Mouse (Mus musculus): ENCODE measurements at regions not wholly inside any gene's neighbourhood (a gene's known extent, or its start where the extent isn't known, plus 50 kb on each side); places are given as distances from the start of the nearest gene placed in this dataset.

DNA sequence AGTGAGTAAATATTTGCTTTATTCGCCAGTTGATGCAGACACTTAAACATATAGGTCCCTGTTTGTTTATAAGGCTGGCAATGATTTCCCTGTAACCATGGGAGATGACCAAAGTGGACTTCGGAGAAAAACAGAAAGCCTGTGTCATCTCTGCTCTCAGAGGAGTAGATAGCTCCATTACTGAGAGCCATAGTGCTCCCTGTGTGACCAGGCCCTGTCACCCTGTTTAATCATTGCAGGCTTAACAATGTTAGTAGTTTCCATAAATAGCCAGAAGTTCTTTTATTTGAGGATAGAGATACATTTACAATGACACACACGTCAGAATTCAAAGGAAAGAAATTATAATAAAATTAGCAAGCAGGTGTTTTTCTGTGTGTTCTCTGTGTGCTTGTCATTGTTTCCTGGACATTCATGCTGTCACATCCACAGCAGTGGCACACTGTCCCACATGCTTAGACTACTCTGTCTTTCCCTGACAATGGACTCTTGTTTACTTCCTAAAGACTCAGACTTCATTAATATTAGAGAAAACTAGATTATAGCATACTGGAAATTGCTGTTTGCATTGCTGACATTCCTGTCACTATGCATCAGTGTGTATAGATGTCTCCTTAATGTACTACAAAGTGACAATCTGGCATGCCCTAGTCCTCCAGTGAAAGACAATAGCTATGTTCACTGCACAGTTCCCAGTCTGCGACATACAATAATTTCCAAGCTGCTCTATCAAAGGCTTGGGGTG, 115.8 kb upstream of the Tent5a start:
- H3K4me3 ChIP-seq (ENCODE audit: extremely low read depth, insufficient read depth, insufficient read length), result no peak overlapping the region
- no peaks in the 10 kb centered on the region for H3K36me3 ChIP-seq (ENCODE audit: control insufficient read depth, insufficient read depth, low read length)
- TF ChIP-seq POLR2A (IDR thresholded peaks at IDR 0.05; ENCODE audit: low read depth, low read length) (no peak), CTCF (IDR thresholded peaks at IDR 0.05; ENCODE audit: extremely low read depth, insufficient read depth, insufficient read length, insufficient replicate concordance) (no peak)
- H3K4me1 ChIP-seq (ENCODE audit: control insufficient read depth, insufficient read depth, insufficient read length), result no peaks in the 10 kb centered on the region
- WGBS, result 82% methylated on average over 4 of the region's 4 CpGs
- no peaks in the 10 kb centered on the region for H3K27me3 ChIP-seq (ENCODE audit: control insufficient read depth, insufficient read depth, low read length)
- DNase-seq (ENCODE audit: low read depth in 1 of 2, low spot score in 2 of 2), result no peak
- no peak overlapping the region for H3K27ac ChIP-seq (ENCODE audit: insufficient read depth, low read length)

DNA sequence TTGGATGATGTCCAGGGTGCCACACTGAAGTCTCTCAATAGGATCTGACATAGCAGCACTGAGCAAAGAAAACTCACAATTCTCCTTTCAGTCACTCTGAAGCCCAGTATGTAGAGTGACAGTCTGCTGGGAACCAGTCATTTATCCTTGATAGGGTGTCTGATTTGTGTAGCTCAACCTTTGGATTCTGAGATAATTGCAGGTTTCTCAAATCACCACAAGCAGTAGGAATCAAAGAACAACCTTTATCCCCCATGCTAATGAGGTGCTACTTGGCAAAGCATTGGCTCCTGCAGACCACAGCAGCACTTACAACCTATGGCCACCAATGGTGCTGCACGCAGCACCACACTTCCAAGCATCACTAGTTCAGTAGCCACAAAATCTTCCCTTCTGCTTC, 112.5 kb upstream of the Tent5a start:
- Histone ChIP-seq H3K36me3 (ENCODE audit: control insufficient read depth, insufficient read depth, low read length) (no peaks in the 10 kb centered on the region), H3K27ac (ENCODE audit: insufficient read depth, low read length) (no peak overlapping the region), H3K4me3 (ENCODE audit: extremely low read depth, insufficient read depth, insufficient read length) (no peak overlapping the region), H3K4me1 (ENCODE audit: control insufficient read depth, insufficient read depth, insufficient read length) (no peaks in the 10 kb centered on the region), H3K27me3 (ENCODE audit: control insufficient read depth, insufficient read depth, low read length) (no peaks in the 10 kb centered on the region)
- WGBS, result 80% methylated on average over 1 of the region's 1 CpGs
- DNase-seq (ENCODE audit: low read depth in 1 of 2, low spot score in 2 of 2), result no peak
- no peak for TF ChIP-seq CTCF (IDR thresholded peaks at IDR 0.05; ENCODE audit: extremely low read depth, insufficient read depth, insufficient read length, insufficient replicate concordance)
- no peak for TF ChIP-seq POLR2A (IDR thresholded peaks at IDR 0.05; ENCODE audit: low read depth, low read length)

DNA sequence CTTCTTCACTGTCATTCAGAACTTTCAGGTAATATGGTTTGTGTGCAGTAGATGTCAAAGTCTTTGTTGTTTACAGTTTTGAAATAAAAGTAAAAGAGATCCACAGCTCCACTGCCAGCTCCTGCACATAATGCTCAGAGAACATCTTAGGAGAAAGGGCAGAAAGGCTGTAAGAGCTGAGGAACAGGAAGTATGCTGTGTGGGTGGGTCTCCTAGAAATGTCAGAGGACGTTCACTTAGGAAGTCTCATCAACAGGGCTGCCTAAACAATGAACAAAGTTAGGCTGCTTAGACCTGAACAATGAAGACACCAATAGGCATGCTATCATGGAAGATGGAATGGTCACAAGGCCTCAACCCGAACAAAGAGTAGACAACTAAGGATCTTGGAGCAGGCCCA, 105.1 kb upstream of the Tent5a start:
- TF ChIP-seq POLR2A (IDR thresholded peaks at IDR 0.05; ENCODE audit: low read depth, low read length) (no peak), CTCF (IDR thresholded peaks at IDR 0.05; ENCODE audit: extremely low read depth, insufficient read depth, insufficient read length, insufficient replicate concordance) (no peak)
- Histone ChIP-seq H3K4me1 (ENCODE audit: control insufficient read depth, insufficient read depth, insufficient read length) (no peaks in the 10 kb centered on the region), H3K27me3 (ENCODE audit: control insufficient read depth, insufficient read depth, low read length) (no peaks in the 10 kb centered on the region), H3K4me3 (ENCODE audit: extremely low read depth, insufficient read depth, insufficient read length) (no peak overlapping the region), H3K36me3 (ENCODE audit: control insufficient read depth, insufficient read depth, low read length) (no peaks in the 10 kb centered on the region), H3K27ac (ENCODE audit: insufficient read depth, low read length) (no peak overlapping the region)
- DNase-seq (ENCODE audit: low read depth in 1 of 2, low spot score in 2 of 2), result no peak
- 53% methylated on average over 2 of the region's 2 CpGs for WGBS

DNA sequence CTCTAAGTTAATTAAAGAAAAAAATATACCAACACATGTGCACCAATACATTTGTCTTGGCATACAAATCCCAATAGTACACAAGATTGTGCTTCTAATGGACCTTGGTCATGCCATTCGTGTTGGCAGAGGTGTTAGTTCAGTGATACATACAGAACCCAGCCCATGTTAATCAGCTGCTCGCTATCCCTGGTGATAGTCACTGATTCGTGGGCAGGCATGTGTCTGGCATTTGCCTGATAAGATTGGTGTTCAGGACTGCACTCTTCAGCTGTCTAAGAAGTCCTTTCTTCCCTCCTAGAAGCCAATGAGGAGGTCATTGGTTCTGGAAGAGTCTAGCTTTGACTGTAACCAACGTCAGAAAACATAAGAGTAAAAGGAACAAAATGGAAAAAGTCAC, 99.7 kb upstream of the Tent5a start:
- H3K27me3 ChIP-seq (ENCODE audit: control insufficient read depth, insufficient read depth, low read length), result no peaks in the 10 kb centered on the region
- H3K4me1 ChIP-seq (ENCODE audit: control insufficient read depth, insufficient read depth, insufficient read length), result no peaks in the 10 kb centered on the region
- TF ChIP-seq POLR2A (IDR thresholded peaks at IDR 0.05; ENCODE audit: low read depth, low read length), result no peak
- TF ChIP-seq CTCF (IDR thresholded peaks at IDR 0.05; ENCODE audit: extremely low read depth, insufficient read depth, insufficient read length, insufficient replicate concordance), result no peak
- 76% methylated on average over 4 of the region's 4 CpGs for WGBS
- no peak overlapping the region for H3K4me3 ChIP-seq (ENCODE audit: extremely low read depth, insufficient read depth, insufficient read length)
- no peak for DNase-seq (ENCODE audit: low read depth in 1 of 2, low spot score in 2 of 2)
- no peak overlapping the region for H3K27ac ChIP-seq (ENCODE audit: insufficient read depth, low read length)
- no peaks in the 10 kb centered on the region for H3K36me3 ChIP-seq (ENCODE audit: control insufficient read depth, insufficient read depth, low read length)

DNA sequence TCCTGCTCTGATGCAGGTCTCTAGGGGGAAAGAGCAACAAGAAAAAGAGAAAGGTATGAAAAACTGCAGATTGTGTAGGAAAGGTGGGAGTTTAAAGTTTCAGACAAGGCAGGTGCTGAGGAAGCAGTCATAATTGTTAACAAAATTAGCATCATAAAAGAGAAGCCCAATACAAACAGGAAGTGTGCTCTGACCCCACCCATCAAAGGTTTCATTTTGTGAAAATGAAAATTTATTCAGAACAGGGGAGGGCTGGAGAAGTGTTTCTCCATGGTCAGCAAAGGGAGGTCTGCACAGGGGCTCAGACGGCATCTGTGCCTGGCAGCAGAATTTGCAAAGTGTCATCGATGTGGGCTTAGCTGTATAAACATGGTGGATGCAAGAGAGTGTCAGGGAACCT, 96.8 kb upstream of the Tent5a start:
- H3K27ac ChIP-seq (ENCODE audit: insufficient read depth, low read length), result no peak overlapping the region
- H3K27me3 ChIP-seq (ENCODE audit: control insufficient read depth, insufficient read depth, low read length), result no peaks in the 10 kb centered on the region
- no peaks in the 10 kb centered on the region for H3K36me3 ChIP-seq (ENCODE audit: control insufficient read depth, insufficient read depth, low read length)
- H3K4me3 ChIP-seq (ENCODE audit: extremely low read depth, insufficient read depth, insufficient read length), result no peak overlapping the region
- DNase-seq (ENCODE audit: low read depth in 1 of 2, low spot score in 2 of 2), result no peak
- 87% methylated on average over 2 of the region's 2 CpGs for WGBS
- TF ChIP-seq CTCF (IDR thresholded peaks at IDR 0.05; ENCODE audit: extremely low read depth, insufficient read depth, insufficient read length, insufficient replicate concordance), result no peak
- no peak for TF ChIP-seq POLR2A (IDR thresholded peaks at IDR 0.05; ENCODE audit: low read depth, low read length)
- H3K4me1 ChIP-seq (ENCODE audit: control insufficient read depth, insufficient read depth, insufficient read length), result no peaks in the 10 kb centered on the region

DNA sequence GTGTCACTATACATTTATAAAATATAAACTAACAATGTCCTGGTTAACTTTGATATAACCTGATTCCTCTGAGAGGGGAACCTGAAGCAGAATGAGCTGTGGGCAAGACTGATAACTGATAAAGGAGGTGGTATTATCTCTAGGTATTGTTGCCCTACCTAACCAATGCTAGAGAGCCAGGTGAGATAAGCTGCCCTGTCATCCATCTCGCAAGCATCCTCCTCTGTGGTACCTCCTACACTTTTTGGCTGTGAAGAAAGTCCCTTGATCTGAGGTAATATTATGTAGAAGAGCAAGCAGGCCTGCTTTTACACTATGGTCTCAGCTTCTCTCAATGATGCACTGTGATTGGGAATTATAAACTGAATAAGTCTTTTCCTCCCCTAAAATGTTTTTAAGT, 87.2 kb upstream of the Tent5a start:
- DNase-seq (ENCODE audit: low read depth in 1 of 2, low spot score in 2 of 2), result no peak
- Histone ChIP-seq H3K27ac (ENCODE audit: insufficient read depth, low read length) (no peak overlapping the region), H3K4me1 (ENCODE audit: control insufficient read depth, insufficient read depth, insufficient read length) (no peaks in the 10 kb centered on the region), H3K36me3 (ENCODE audit: control insufficient read depth, insufficient read depth, low read length) (no peaks in the 10 kb centered on the region), H3K27me3 (ENCODE audit: control insufficient read depth, insufficient read depth, low read length) (no peaks in the 10 kb centered on the region), H3K4me3 (ENCODE audit: extremely low read depth, insufficient read depth, insufficient read length) (no peak overlapping the region)
- 83% methylated on average over 1 of the region's 1 CpGs for WGBS
- no peak for TF ChIP-seq CTCF (IDR thresholded peaks at IDR 0.05; ENCODE audit: extremely low read depth, insufficient read depth, insufficient read length, insufficient replicate concordance)
- TF ChIP-seq POLR2A (IDR thresholded peaks at IDR 0.05; ENCODE audit: low read depth, low read length), result no peak

DNA sequence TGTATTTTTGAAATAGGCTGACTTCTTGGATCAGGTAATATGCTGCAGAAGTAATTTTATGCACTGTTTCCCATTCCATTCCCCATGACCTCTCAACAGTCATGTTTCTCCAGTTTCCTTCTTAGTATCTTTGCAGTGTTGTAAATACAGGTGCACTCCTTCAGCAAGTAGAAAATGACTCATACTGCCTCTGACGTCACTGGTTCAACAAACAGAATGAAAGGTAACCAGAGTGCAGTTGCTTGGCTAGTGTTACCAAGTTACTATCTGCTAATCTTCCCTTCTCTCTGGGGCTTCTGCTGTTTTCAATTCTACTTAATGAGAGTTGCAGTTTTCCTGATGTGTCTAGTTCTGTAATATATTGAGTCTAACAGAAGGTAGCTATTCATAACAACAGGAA, 86.7 kb upstream of the Tent5a start:
- no peak for DNase-seq (ENCODE audit: low read depth in 1 of 2, low spot score in 2 of 2)
- Histone ChIP-seq H3K4me3 (ENCODE audit: extremely low read depth, insufficient read depth, insufficient read length) (no peak overlapping the region), H3K27ac (ENCODE audit: insufficient read depth, low read length) (no peak overlapping the region), H3K4me1 (ENCODE audit: control insufficient read depth, insufficient read depth, insufficient read length) (no peaks in the 10 kb centered on the region), H3K27me3 (ENCODE audit: control insufficient read depth, insufficient read depth, low read length) (no peaks in the 10 kb centered on the region), H3K36me3 (ENCODE audit: control insufficient read depth, insufficient read depth, low read length) (no peaks in the 10 kb centered on the region)
- no peak for TF ChIP-seq CTCF (IDR thresholded peaks at IDR 0.05; ENCODE audit: extremely low read depth, insufficient read depth, insufficient read length, insufficient replicate concordance)
- TF ChIP-seq POLR2A (IDR thresholded peaks at IDR 0.05; ENCODE audit: low read depth, low read length), result no peak
- 17% methylated on average over 1 of the region's 1 CpGs for WGBS

Data from spleen, adult 2 months (tissue).